Mouse (Mus musculus) erythroblast, embryonic 14.5 days (primary cell): ENCODE data around the gene Ehd4. TPM values are rescaled to one million over a fixed set of nuclear protein-coding genes. Genes with fewer than 3 reads are reported as not detected.

Experiments used
- H3K27me3 ChIP-seq: 2 replicates; pipeline ENCODE4 v1.6.1; 2012; ENCODE audit warnings: inconsistent platforms; ENCODE audit not compliant: control insufficient read depth
- H3K36me3 ChIP-seq: 2 replicates; pipeline ENCODE4 v1.6.1; 2012; ENCODE audit warnings: mild to moderate bottlenecking, inconsistent platforms; ENCODE audit not compliant: control insufficient read depth
- H3K4me1 ChIP-seq: 2 replicates; pipeline ENCODE4 v1.6.1; 2012; ENCODE audit warnings: inconsistent platforms; ENCODE audit not compliant: control insufficient read depth
- H3K4me3 ChIP-seq: replicated peaks from 2 replicates; pipeline ENCODE3; 2012; ENCODE audit warnings: moderate library complexity, mild to moderate bottlenecking, inconsistent platforms
- H3K9me3 ChIP-seq: 2 replicates; pipeline ENCODE4 v1.6.1; 2012; ENCODE audit warnings: low read length, inconsistent platforms, mixed read lengths; ENCODE audit not compliant: control insufficient read depth
- GATA1 ChIP-seq: IDR thresholded peaks from 2 replicates; pipeline ENCODE4 v1.6.1; 2012; ENCODE audit warnings: low read length, inconsistent platforms, mixed read lengths
- TAL1 ChIP-seq: IDR thresholded peaks from 3 replicates; pipeline ENCODE4 v1.6.1; 2012; ENCODE audit warnings: low read length, inconsistent platforms, mixed read lengths
- polyA plus RNA-seq: library from polyadenylated mRNA; stranded (reverse); fragments of >175 nt; gene quantifications from 2 replicates; pipeline ENCODE4 v1.2.3, GENCODE M21; 2012

Gene Ehd4
- polyA plus RNA-seq, 1 experiment, result 1.1 TPM

GRCm38 (mm10) chr2:120074096-120074495 lies 80.3 kb downstream of the Ehd4 start:
- Histone ChIP-seq H3K9me3 (no peaks in the 10 kb centered on the region), H3K4me3 (no peak overlapping the region), H3K36me3 (no peaks in the 10 kb centered on the region), H3K4me1 (no peaks in the 10 kb centered on the region), H3K27me3 (peaks cover 23% of the 10 kb centered on the region)
- TF ChIP-seq TAL1 (no peak), GATA1 (no peak)

- Histone ChIP-seq H3K9me3 (no peaks in the 10 kb centered on the region), H3K36me3 (no peaks in the 10 kb centered on the region), H3K27me3 (no peaks in the 10 kb centered on the region), H3K4me3 (no peak overlapping the region), H3K4me1 (no peaks in the 10 kb centered on the region)
- TF ChIP-seq TAL1 (no peak), GATA1 (no peak)
These were observed 84.9 kb downstream of the Ehd4 start for GRCm38 (mm10) chr2:120069466-120069990.

- Histone ChIP-seq H3K4me3 (no peak overlapping the region), H3K9me3 (no peaks in the 10 kb centered on the region), H3K36me3 (no peaks in the 10 kb centered on the region), H3K27me3 (no peaks in the 10 kb centered on the region), H3K4me1 (no peaks in the 10 kb centered on the region)
- TF ChIP-seq TAL1 (no peak), GATA1 (no peak)
These were observed 85.6 kb downstream of the Ehd4 start for GRCm38 (mm10) chr2:120068555-120069465.

- Histone ChIP-seq H3K9me3 (no peaks in the 10 kb centered on the region), H3K4me3 (no peak overlapping the region), H3K36me3 (no peaks in the 10 kb centered on the region), H3K27me3 (no peaks in the 10 kb centered on the region), H3K4me1 (no peaks in the 10 kb centered on the region)
- TF ChIP-seq GATA1, result no peak
- no peak for TF ChIP-seq TAL1
These were observed 88.2 kb downstream of the Ehd4 start for GRCm38 (mm10) chr2:120066224-120066623.

GRCm38 (mm10) chr2:120065243-120065642 lies 89.2 kb downstream of the Ehd4 start:
- H3K27me3 ChIP-seq, result no peaks in the 10 kb centered on the region
- H3K4me1 ChIP-seq, result no peaks in the 10 kb centered on the region
- TF ChIP-seq TAL1 (no peak), GATA1 (no peak)
- no peaks in the 10 kb centered on the region for H3K9me3 ChIP-seq
- no peak overlapping the region for H3K4me3 ChIP-seq
- H3K36me3 ChIP-seq, result no peaks in the 10 kb centered on the region

- Histone ChIP-seq H3K4me3 (no peak overlapping the region), H3K9me3 (no peaks in the 10 kb centered on the region), H3K27me3 (no peaks in the 10 kb centered on the region), H3K4me1 (no peaks in the 10 kb centered on the region), H3K36me3 (no peaks in the 10 kb centered on the region)
- no peak for TF ChIP-seq TAL1
- TF ChIP-seq GATA1, result no peak
These were observed 89.8 kb downstream of the Ehd4 start for GRCm38 (mm10) chr2:120064639-120065038.

- H3K27me3 ChIP-seq, result no peaks in the 10 kb centered on the region
These were observed 92.2 kb downstream of the Ehd4 start for GRCm38 (mm10) chr2:120062248-120062647.

GRCm38 (mm10) chr2:120060651-120061050 lies 93.8 kb downstream of the Ehd4 start:
- Histone ChIP-seq H3K36me3 (no peaks in the 10 kb centered on the region), H3K9me3 (no peaks in the 10 kb centered on the region), H3K4me3 (no peak overlapping the region), H3K27me3 (no peaks in the 10 kb centered on the region), H3K4me1 (no peaks in the 10 kb centered on the region)
- TF ChIP-seq TAL1 (no peak), GATA1 (no peak)

More at GRCm38 (mm10) chr2:120062248-120062647, 92.2 kb downstream of the Ehd4 start:
- Histone ChIP-seq H3K4me3 (no peak overlapping the region), H3K36me3 (no peaks in the 10 kb centered on the region), H3K4me1 (no peaks in the 10 kb centered on the region), H3K9me3 (no peaks in the 10 kb centered on the region)
- no peak for TF ChIP-seq GATA1
- no peak for TF ChIP-seq TAL1

- H3K36me3 ChIP-seq, result no peaks in the 10 kb centered on the region
- no peaks in the 10 kb centered on the region for H3K27me3 ChIP-seq
- H3K4me3 ChIP-seq, result no peak overlapping the region
- no peaks in the 10 kb centered on the region for H3K9me3 ChIP-seq
- H3K4me1 ChIP-seq, result no peaks in the 10 kb centered on the region
- no peak for TF ChIP-seq TAL1
- no peak for TF ChIP-seq GATA1
These were observed 94.2 kb downstream of the Ehd4 start for GRCm38 (mm10) chr2:120060190-120060589.
